Comparison of ENCODE assay signal across 10 mouse cellular contexts in the genomic region with DNA sequence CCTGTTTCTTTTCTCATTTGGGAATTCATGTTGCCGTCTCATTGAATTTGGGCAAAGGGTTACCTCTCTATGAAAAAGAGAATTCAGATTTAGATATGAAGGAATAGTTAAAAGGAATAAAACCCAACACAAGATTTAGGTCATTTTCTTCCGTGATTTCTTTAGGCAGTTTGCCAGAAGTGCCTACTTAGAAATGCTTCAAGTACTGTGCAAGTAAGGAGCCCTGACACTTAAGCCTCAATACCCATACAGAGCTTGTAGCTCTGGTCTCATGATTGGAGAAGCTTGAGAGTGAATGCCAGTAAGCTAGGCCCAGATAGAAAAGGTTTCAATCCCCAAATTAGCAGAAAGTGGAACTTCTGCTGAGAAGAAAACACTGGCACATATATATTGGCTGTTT. TPM values are rescaled to one million over a fixed set of nuclear protein-coding genes. Genes with fewer than 3 reads are reported as not detected.
DNase-seq lines count a peak whose midpoint lies in the region; ATAC-seq and TF ChIP-seq lines count a peak whose summit lies in the region.
"Had no signal": no experiment of that assay in that cellular context is flagged by ENCODE, and none has a peak within 500 bp of the region (broad histone marks: within the 10 kb centered on the region; RNA-seq: fewer than 3 reads in every experiment).

No protein-coding gene starts in this region.

- WGBS in hindbrain, embryonic 10.5 days: 45% methylated on average over 2 of the region's 2 CpGs
- 49% methylated on average over 2 of the region's 2 CpGs for WGBS in hindbrain, embryonic 11.5 days
- 32% methylated on average over 2 of the region's 2 CpGs for WGBS in heart, postnatal 0 days
- 55% methylated on average over 2 of the region's 2 CpGs for WGBS in liver, embryonic 12.5 days (ENCODE audit: insufficient replicate concordance)

- H3K4me1 ChIP-seq in hindbrain, embryonic 10.5 days (replicated peaks): peaks cover 10% of the 10 kb centered on the region
- H3K4me1 ChIP-seq in hindbrain, embryonic 11.5 days (replicated peaks; ENCODE audit: control insufficient read depth, insufficient read depth, low read length): no peaks in the 10 kb centered on the region
- H3K4me1 ChIP-seq in brown adipose tissue, adult 24 weeks (ENCODE audit: control insufficient read depth, insufficient read depth, insufficient read length, low read length): peaks cover 6% of the 10 kb centered on the region
- H3K4me1 ChIP-seq in heart, postnatal 0 days (ENCODE audit: control insufficient read depth, insufficient read depth): no peaks in the 10 kb centered on the region
- peaks cover 12% of the 10 kb centered on the region for H3K4me1 ChIP-seq in liver, embryonic 12.5 days

- H3K36me3 ChIP-seq in hindbrain, embryonic 10.5 days: no peaks in the 10 kb centered on the region
- no peaks in the 10 kb centered on the region for H3K36me3 ChIP-seq in hindbrain, embryonic 11.5 days (ENCODE audit: control insufficient read depth, insufficient read depth, low read length)
- no peaks in the 10 kb centered on the region for H3K36me3 ChIP-seq in heart, postnatal 0 days (replicated peaks; ENCODE audit: control insufficient read depth, insufficient read depth, low read length)
- no peaks in the 10 kb centered on the region for H3K36me3 ChIP-seq in liver, embryonic 12.5 days

- H3K4me3 ChIP-seq in hindbrain, embryonic 10.5 days: peak overlapping the region; percentile 77; the same call in 1 of the 2 replicates
- no peak overlapping the region for H3K4me3 ChIP-seq in hindbrain, embryonic 11.5 days (ENCODE audit: low read depth, low read length)
- H3K4me3 ChIP-seq in brown adipose tissue, adult 24 weeks (ENCODE audit: insufficient read depth, low read depth, low read length): peak overlapping the region; percentile 93
- peak overlapping the region; percentile 72 for H3K4me3 ChIP-seq in heart, postnatal 0 days (ENCODE audit: low read depth, low read length)
- H3K4me3 ChIP-seq in liver, embryonic 12.5 days: peak overlapping the region; percentile 62; the same call in 1 of the 2 replicates

- no peak for ATAC-seq in hindbrain, embryonic 11.5 days (ENCODE audit: low FRiP score)
- ATAC-seq in heart, postnatal 0 days (ENCODE audit: insufficient read depth, low read depth): no peak
- ATAC-seq in liver, embryonic 12.5 days: no peak
- ATAC-seq: inflammation-experienced regulatory T-cells, adult 6 months had no signal

- H3K27me3 ChIP-seq in hindbrain, embryonic 10.5 days (ENCODE audit: insufficient read depth, poor library complexity, severe bottlenecking): peaks cover 39% of the 10 kb centered on the region
- H3K27me3 ChIP-seq in hindbrain, embryonic 11.5 days (ENCODE audit: control insufficient read depth, insufficient read depth, low read length): peaks cover 9% of the 10 kb centered on the region
- H3K27me3 ChIP-seq in heart, postnatal 0 days (ENCODE audit: control insufficient read depth, insufficient read depth, low read length): no peaks in the 10 kb centered on the region
- peaks cover 24% of the 10 kb centered on the region for H3K27me3 ChIP-seq in liver, embryonic 12.5 days (replicated peaks)

- no peak for DNase-seq in hindbrain, embryonic 10.5 days (ENCODE audit: low spot score)
- DNase-seq in hindbrain, embryonic 11.5 days (ENCODE audit: low spot score): no peak
- DNase-seq in heart, postnatal 0 days (ENCODE audit: low spot score): no peak
- no peak for DNase-seq in adrenal gland, postnatal 36 days
- DNase-seq in spleen, postnatal 14 days (ENCODE audit: low spot score in 2 of 2): no peak
- no peak for DNase-seq in layer of hippocampus, adult 18-20 months (ENCODE audit: low spot score in 2 of 2)
- DNase-seq: thymus, adult 18-20 months had no signal

- no peak for TF ChIP-seq CTCF in heart, postnatal 0 days (IDR thresholded peaks at IDR 0.05; ENCODE audit: low read depth)

- no peak overlapping the region for H3K27ac ChIP-seq in hindbrain, embryonic 10.5 days
- H3K27ac ChIP-seq in hindbrain, embryonic 11.5 days (ENCODE audit: low read depth, low read length): no peak overlapping the region
- peak overlapping the region; percentile 98 for H3K27ac ChIP-seq in brown adipose tissue, adult 24 weeks (replicated peaks; ENCODE audit: low read depth, low read length)
- H3K27ac ChIP-seq in heart, postnatal 0 days (ENCODE audit: low read depth): peak overlapping the region; percentile 90
- H3K27ac ChIP-seq in liver, embryonic 12.5 days: no peak overlapping the region

- no peak overlapping the region for H3K9ac ChIP-seq in hindbrain, embryonic 11.5 days (ENCODE audit: low read depth, low read length)
- H3K9ac ChIP-seq in heart, postnatal 0 days (replicated peaks; ENCODE audit: low read depth, low read length): peak overlapping the region; percentile 79; the same call in 1 of the 2 replicates
- no peak overlapping the region for H3K9ac ChIP-seq in liver, embryonic 12.5 days

- TF ChIP-seq EP300 in heart, postnatal 0 days (IDR thresholded peaks at IDR 0.05; ENCODE audit: low read depth): no peak

- H3K4me2 ChIP-seq in hindbrain, embryonic 11.5 days (replicated peaks; ENCODE audit: low read depth, low read length): no peak overlapping the region
- H3K4me2 ChIP-seq in heart, postnatal 0 days (ENCODE audit: low read depth, low read length): peak overlapping the region; percentile 66
- H3K4me2 ChIP-seq in liver, embryonic 12.5 days: peak overlapping the region; percentile 94

- 0 out of 2 replicates have a peak, but pooled peaks cover 3% of the 10 kb centered on the region for H3K9me3 ChIP-seq in hindbrain, embryonic 10.5 days
- no peaks in the 10 kb centered on the region for H3K9me3 ChIP-seq in hindbrain, embryonic 11.5 days (ENCODE audit: control insufficient read depth, low read length)
- H3K9me3 ChIP-seq in heart, postnatal 0 days (replicated peaks; ENCODE audit: control insufficient read depth, low read length): no peaks in the 10 kb centered on the region
- no peaks in the 10 kb centered on the region for H3K9me3 ChIP-seq in liver, embryonic 12.5 days (replicated peaks)

RNA-seq across cellular contexts. Expression of gene Arhgap29, which starts 2.1 kb away (rescaled TPM):
- polyA plus RNA-seq in hindbrain, embryonic 10.5 days (2016; fragmentation: Nextera tagmentation; extraction: Ambion mirVana): 23.3 and 31.8 TPM in 2 replicates
- polyA plus RNA-seq in hindbrain, embryonic 11.5 days (2014; fragmentation: Nextera tagmentation; extraction: Ambion mirVana): 36.1 and 38.8 TPM in 2 replicates
- polyA plus RNA-seq in brown adipose tissue, adult 24 weeks (2012; ENCODE audit: insufficient read depth, insufficient read length, missing spikeins): 73.7 and 81.7 TPM in 2 replicates
- 79.4 and 80.9 TPM in 2 replicates for total RNA-seq in heart, postnatal 0 days (2014; rRNA removed; ENCODE audit: low replicate concordance)
- polyA plus RNA-seq in heart, postnatal 0 days (2015; fragmentation: Nextera tagmentation; extraction: Ambion mirVana): 28.5 and 29.5 TPM in 2 replicates
- polyA plus RNA-seq in liver, embryonic 12.5 days (2016; fragmentation: Nextera tagmentation; extraction: Ambion mirVana): 11.2 and 12.7 TPM in 2 replicates
- 10 to 100 TPM; 60.2 to 60.4 TPM for total RNA-seq in adrenal gland, postnatal 36 days (2021)
- 10 to 100 TPM; 11.6 to 12.6 TPM for total RNA-seq in layer of hippocampus, adult 18-20 months (2021)

Comparison
In these comparisons a context has a peak if more than half of its experiments do, and no peak if none do; other contexts are left out.
1. H3K27ac ChIP-seq: peak in brown adipose tissue, adult 24 weeks (single experiment) and heart, postnatal 0 days (single experiment); none in hindbrain, embryonic 10.5 days (single experiment), hindbrain, embryonic 11.5 days (single experiment) and liver, embryonic 12.5 days (single experiment).